Mouse (Mus musculus) megakaryocyte, embryonic 14.5 days (primary cell): ENCODE measurements around the gene Uchl5.

Experiments
- FLI1 ChIP-seq: IDR thresholded peaks from 2 replicates; pipeline ENCODE4 v1.6.1; 2012; ENCODE audit warnings: low read length, inconsistent platforms, mixed read lengths
- GATA1 ChIP-seq: IDR thresholded peaks from 3 replicates; pipeline ENCODE4 v1.6.1; 2012; ENCODE audit warnings: mixed read lengths, low read length, inconsistent platforms, borderline replicate concordance

DNA sequence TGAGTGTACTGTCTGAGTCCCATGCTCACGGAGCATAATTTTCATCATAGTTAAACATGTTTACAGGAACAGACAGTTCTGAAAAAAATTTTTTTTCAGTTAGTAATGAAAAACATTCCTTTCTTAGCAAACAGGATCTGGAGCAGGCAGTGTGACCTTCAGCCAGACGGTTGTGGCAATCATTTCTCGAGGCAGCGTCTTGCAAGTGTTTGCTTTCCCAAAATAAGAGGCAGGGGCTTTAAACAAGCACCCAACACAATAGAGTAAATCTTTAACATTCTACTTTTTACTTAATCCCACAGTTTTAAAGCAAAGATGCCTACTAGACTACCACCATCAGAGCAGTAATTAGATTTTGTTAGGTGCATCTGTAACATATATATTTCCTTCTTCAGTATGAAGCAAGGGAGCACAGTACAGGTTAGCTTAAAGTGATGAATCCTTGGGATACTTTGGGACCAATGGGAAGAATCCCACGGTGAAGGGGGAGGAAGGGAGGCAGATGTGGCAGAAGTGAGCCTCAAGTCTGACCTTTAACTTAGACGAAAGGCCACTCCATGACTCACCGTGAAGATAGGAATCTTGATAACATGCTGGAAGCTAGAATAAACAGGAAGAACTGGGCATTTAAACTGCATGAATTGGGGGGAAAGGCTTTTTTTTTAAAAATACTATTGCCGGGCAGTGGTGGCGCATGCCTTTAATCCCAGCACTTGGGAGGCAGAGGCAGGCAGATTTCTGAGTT is 49.2 kb upstream of the Uchl5 start:
- TF ChIP-seq FLI1 (no peak), GATA1 (no peak)
